Mouse (Mus musculus) liver, adult 2 months (tissue): ENCODE results near the gene Stard3nl. TPM values are rescaled to one million over a fixed set of nuclear protein-coding genes. Genes with fewer than 3 reads are reported as not detected.
A peak's percentile ranks its signal among the peaks of the same experiment; 100 is the strongest.

Experiments used
- DNase-seq: peaks from one replicate; pipeline ENCODE4 v3.0.0-alpha.2; 2011; ENCODE audit warnings: low read depth, low spot score; ENCODE audit errors: extremely low read depth
- H3K27ac ChIP-seq: fragments of 200-500 bp; replicated peaks from 2 replicates; pipeline ENCODE4 v1.5.1; 2012; ENCODE audit warnings: low read depth, mild to moderate bottlenecking, control low read depth, inconsistent platforms, low read length; ENCODE audit not compliant: insufficient read depth
- H3K27me3 ChIP-seq: fragments of 200-500 bp; 2 replicates; pipeline ENCODE4 v1.6.1; 2012; ENCODE audit warnings: mild to moderate bottlenecking, moderate library complexity, low read length, inconsistent platforms; ENCODE audit not compliant: control insufficient read depth, insufficient read depth
- H3K36me3 ChIP-seq: fragments of 200-500 bp; 2 replicates; pipeline ENCODE4 v1.6.1; 2012; ENCODE audit warnings: low read length, inconsistent platforms; ENCODE audit not compliant: control insufficient read depth, insufficient read depth
- H3K4me1 ChIP-seq: fragments of 200-500 bp; 2 replicates; pipeline ENCODE4 v1.6.1; 2011; ENCODE audit warnings: low read length; ENCODE audit not compliant: control insufficient read depth, insufficient read depth
- H3K4me3 ChIP-seq: fragments of 200-500 bp; 2 replicates; pipeline ENCODE4 v1.5.1; 2011; ENCODE audit warnings: low read depth, mild to moderate bottlenecking, control low read depth, low read length, moderate library complexity; ENCODE audit not compliant: insufficient read depth
- H3K79me2 ChIP-seq: fragments of 200-500 bp; 2 replicates; pipeline ENCODE4 v1.6.1; 2012; ENCODE audit warnings: inconsistent platforms, mild to moderate bottlenecking, low read length, moderate library complexity; ENCODE audit not compliant: control insufficient read depth, insufficient read depth
- H3K9ac ChIP-seq: fragments of 200-500 bp; 2 replicates; pipeline ENCODE4 v1.6.1; 2012; ENCODE audit warnings: low read depth, mild to moderate bottlenecking, control low read depth, inconsistent platforms, low read length
- CTCF ChIP-seq: fragments of 200-500 bp; IDR thresholded peaks from 2 replicates; pipeline ENCODE4 v1.5.1; 2011; ENCODE audit warnings: low read depth, low read length, control low read depth
- POLR2A ChIP-seq: fragments of 200-500 bp; IDR thresholded peaks from 2 replicates; pipeline ENCODE4 v1.6.1; 2011; ENCODE audit warnings: low read length, control low read depth; ENCODE audit not compliant: insufficient read depth; ENCODE audit errors: extremely low read depth
- WGBS: fragments of 180-500 bp; shearing (Covaris S2); methylation state at CpG from one replicate; pipeline ENCODE4 v1.1.7; 2018; 5-methylcytosine and 5-hydroxymethylcytosine counted together
- polyA plus RNA-seq: library from polyadenylated mRNA; depleted of rRNA; stranded (reverse); fragments of >200 nt; gene quantifications from 2 replicates; pipeline ENCODE4 v1.2.3, GENCODE M21; 2012
- total RNA-seq: library from RNA; depleted of rRNA; stranded (reverse); fragments of >200 nt; gene quantifications from 2 replicates; pipeline ENCODE4 v1.2.3, GENCODE M21; 2014

The Stard3nl gene
- total and polyA plus RNA-seq, 2 experiments = 6.9 to 15.0 TPM

DNA sequence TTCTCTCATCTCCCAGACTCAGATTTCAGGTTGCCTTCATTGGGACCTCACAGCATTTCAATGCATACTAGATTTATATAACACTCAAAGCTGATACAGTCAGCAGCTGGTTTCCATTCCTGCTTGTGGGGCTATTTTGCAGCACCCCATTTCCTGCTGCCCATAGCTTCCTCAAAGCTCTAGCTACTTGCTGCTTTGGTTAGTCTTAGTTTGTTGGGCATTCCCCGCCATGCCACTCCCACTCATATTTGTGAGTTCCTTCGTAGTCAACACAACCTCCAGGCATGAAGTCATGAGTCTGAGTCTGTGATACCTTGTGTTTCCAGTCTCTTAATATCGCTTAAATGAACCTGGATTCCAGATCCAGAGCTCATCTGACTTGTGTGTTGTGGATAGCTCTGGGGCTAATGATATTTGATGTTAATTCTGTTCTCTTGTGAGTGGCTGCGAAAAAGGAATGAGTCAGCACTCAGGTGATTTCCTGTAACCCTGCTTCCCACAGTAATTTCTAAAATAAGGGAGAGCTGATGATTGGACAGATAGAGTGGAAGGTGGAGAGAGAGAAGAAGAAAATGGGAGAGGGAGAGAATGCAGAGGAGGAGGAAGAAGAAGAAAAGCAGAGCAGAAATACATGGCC, 22.4 kb upstream of the Stard3nl start:
- Histone ChIP-seq H3K36me3 (no peaks in the 10 kb centered on the region), H3K9ac (no peak overlapping the region), H3K27me3 (no peaks in the 10 kb centered on the region), H3K4me1 (no peaks in the 10 kb centered on the region), H3K4me3 (no peak overlapping the region), H3K79me2 (no peaks in the 10 kb centered on the region), H3K27ac (no peak overlapping the region)
- no peak for TF ChIP-seq CTCF
- no peak for TF ChIP-seq POLR2A
- DNase-seq = peak; percentile 18
- WGBS = 82% methylated on average over 4 of the region's 4 CpGs

DNA sequence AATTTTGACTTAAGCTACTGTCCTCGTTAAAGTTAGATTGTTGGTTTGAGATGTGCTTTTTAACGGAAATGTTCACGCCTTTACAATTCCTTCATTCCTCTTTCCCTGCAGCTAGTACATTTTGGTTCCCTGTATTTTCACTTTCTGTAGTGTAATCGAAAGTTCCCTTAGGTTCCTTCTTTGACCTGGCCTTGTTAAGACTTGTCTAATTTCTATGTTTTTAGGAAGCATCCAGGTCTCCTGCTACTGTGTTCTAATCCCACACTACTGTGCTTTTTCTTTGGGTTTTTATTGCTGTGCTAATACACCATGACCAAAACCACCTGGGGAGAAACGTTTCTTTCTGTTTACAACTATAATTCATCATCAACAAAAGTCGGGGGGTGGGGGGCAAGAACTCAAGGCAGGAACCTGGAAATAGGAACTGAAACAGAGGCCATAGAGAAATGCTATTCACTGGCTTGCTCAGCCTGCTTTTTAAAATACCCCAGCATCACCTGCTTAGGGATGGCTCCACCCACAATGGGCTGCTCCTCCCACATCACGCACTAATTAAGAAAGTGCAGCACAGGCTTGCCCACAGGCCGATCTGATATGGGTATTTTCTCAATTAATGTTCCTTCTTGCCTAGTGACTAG, 20.4 kb upstream of the Stard3nl start:
- Histone ChIP-seq H3K4me1 (no peaks in the 10 kb centered on the region), H3K9ac (no peak overlapping the region), H3K79me2 (no peaks in the 10 kb centered on the region), H3K36me3 (no peaks in the 10 kb centered on the region), H3K27me3 (no peaks in the 10 kb centered on the region), H3K27ac (no peak overlapping the region), H3K4me3 (no peak overlapping the region)
- DNase-seq = no peak
- TF ChIP-seq POLR2A (no peak), CTCF (no peak)
- 64% methylated on average over 8 of the region's 8 CpGs for WGBS

DNA sequence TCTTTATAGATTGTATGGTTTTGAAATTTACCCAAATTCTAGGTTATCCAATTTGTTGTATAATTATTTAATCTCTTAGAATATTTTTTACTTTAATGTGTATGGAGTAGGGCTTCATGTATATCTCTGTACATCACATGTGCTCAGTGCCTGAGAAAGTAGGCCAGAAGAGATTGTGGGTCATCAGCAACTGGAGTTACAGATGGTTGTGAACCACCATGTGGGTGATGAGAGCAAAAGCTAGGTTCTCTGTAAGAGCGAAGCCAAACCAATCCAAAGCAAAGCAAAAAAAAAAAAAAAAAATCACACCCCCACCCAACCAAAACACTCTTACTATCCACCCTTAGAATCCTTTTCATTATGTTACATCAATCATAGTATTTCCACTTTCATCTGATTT, 19.7 kb upstream of the Stard3nl start:
- Histone ChIP-seq H3K79me2 (no peaks in the 10 kb centered on the region), H3K4me3 (no peak overlapping the region), H3K27me3 (no peaks in the 10 kb centered on the region), H3K36me3 (no peaks in the 10 kb centered on the region), H3K27ac (no peak overlapping the region), H3K4me1 (no peaks in the 10 kb centered on the region), H3K9ac (no peak overlapping the region)
- TF ChIP-seq CTCF (no peak), POLR2A (no peak)
- no peak for DNase-seq
- 84% methylated on average over 1 of the region's 1 CpGs for WGBS

DNA sequence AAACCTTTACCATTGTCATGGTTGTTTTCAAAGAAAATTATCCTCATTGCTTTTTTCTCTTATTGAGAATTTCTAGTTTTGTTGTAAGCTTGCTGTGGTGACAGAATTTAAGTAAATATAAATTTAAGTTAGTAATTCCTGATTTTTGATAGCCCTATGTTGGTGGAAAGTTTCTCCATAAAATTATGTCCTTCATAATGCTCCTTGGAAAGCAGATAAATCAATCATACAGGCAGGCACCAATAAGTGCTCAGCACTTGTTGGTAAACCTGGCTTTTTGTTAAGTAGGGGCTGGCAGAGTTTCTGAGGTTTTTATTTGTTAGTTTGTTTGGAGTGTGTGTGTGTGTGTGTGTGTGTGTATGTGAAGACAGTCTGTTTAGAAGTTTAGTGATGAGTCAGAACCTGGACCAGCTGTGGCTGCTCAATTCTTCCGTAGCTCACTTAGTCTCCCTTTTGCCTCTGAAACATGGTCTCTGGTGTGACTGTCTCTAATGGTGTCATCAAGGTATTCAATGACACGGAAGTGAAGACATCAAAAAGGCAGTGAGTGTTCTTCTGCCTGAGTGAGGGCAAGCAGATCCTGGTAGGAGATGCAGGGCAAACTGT, 16.8 kb upstream of the Stard3nl start:
- WGBS = 84% methylated on average over 2 of the region's 2 CpGs
- Histone ChIP-seq H3K4me1 (no peaks in the 10 kb centered on the region), H3K36me3 (no peaks in the 10 kb centered on the region), H3K27ac (no peak overlapping the region), H3K27me3 (no peaks in the 10 kb centered on the region), H3K79me2 (no peaks in the 10 kb centered on the region), H3K9ac (no peak overlapping the region), H3K4me3 (no peak overlapping the region)
- TF ChIP-seq POLR2A (no peak), CTCF (no peak)
- DNase-seq = no peak

DNA sequence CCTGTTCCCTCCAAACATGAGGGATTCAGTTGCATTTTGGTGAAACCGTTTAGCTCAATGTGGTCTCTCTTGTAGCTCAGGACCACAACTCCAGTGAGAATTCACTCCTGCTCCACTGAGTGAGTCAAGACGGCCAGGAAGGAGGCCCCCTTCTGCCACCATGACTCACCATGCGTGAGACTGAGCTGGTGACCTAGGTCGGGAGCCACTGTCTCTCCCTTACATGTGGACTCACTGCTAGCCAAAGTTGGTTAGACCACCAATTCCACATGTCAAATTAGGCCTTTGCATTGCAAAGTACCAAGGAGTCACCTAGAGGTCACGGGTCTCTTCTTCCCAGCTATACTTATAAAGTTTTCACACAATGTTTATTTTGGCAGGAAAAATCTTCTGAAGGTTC, 16.3 kb upstream of the Stard3nl start:
- Histone ChIP-seq H3K27me3 (no peaks in the 10 kb centered on the region), H3K27ac (no peak overlapping the region), H3K4me1 (no peaks in the 10 kb centered on the region), H3K9ac (no peak overlapping the region), H3K36me3 (no peaks in the 10 kb centered on the region), H3K4me3 (no peak overlapping the region), H3K79me2 (no peaks in the 10 kb centered on the region)
- TF ChIP-seq POLR2A = no peak
- TF ChIP-seq CTCF = no peak
- no peak for DNase-seq
- WGBS = 88% methylated on average over 5 of the region's 5 CpGs

DNA sequence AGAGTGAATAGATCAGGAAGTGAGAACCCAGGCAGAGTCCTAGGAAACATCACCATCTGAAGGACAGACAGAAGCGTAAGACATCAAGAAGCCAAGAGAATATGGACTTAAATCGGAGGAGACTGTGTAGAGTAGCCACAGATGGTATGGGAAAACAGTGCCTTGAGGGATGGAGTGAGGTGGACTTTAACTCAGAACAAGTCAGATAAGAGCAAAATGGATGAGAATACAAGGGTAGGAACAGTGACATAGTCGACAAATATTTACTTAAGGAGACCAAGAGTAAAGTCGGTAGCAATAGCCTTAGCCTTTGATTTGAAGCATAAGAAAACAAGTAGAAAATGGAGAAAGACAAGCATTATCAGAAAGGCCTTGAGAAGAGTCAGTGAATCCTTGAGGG, 15.1 kb upstream of the Stard3nl start:
- Histone ChIP-seq H3K79me2 (no peaks in the 10 kb centered on the region), H3K27ac (no peak overlapping the region), H3K4me3 (no peak overlapping the region), H3K36me3 (no peaks in the 10 kb centered on the region), H3K9ac (no peak overlapping the region), H3K4me1 (no peaks in the 10 kb centered on the region), H3K27me3 (no peaks in the 10 kb centered on the region)
- TF ChIP-seq CTCF = no peak
- TF ChIP-seq POLR2A = no peak
- DNase-seq = no peak
- 41% methylated on average over 4 of the region's 4 CpGs for WGBS
